Mouse (Mus musculus): ENCODE measurements around the gene Lrwd1. TPM values are rescaled to one million over a fixed set of nuclear protein-coding genes. Genes with fewer than 3 reads are reported as not detected.

Gene Lrwd1
- total and polyA plus RNA-seq, 3 experiments: 98.2 to 133 TPM; not detected in 1

GRCm38 (mm10) chr5:136144606-136145430 is 8.9 kb upstream of the Lrwd1 start (continued):
- TF ChIP-seq MAX (IDR thresholded peaks at IDR 0.05; ENCODE audit: low read length): no peak
- no peak for TF ChIP-seq USF2 (IDR thresholded peaks at IDR 0.05; ENCODE audit: borderline replicate concordance in 1 of 2, insufficient read depth in 1 of 2, low read depth in 1 of 2, low read length in 2 of 2)
- no peak for TF ChIP-seq TBP (IDR thresholded peaks at IDR 0.05; ENCODE audit: low read depth, low read length)
- no peak for TF ChIP-seq MYB (IDR thresholded peaks at IDR 0.05; ENCODE audit: low read depth, low read length)
- no peak for TF ChIP-seq POLR2AphosphoS5 (IDR thresholded peaks at IDR 0.05; ENCODE audit: borderline replicate concordance, low read depth, low read length)
- TF ChIP-seq ZKSCAN1 (IDR thresholded peaks at IDR 0.05; ENCODE audit: low read depth, low read length): no peak
- no peak for TF ChIP-seq SIN3A (IDR thresholded peaks at IDR 0.05; ENCODE audit: low read length)
- TF ChIP-seq CTCF (IDR thresholded peaks at IDR 0.05 in 2 of 3, conservative IDR thresholded peaks at IDR 0.05 in 1 of 3; ENCODE audit: control insufficient read depth in 1 of 3, insufficient read depth in 1 of 3, low read depth in 2 of 3, low read length in 3 of 3, poor library complexity in 1 of 3, severe bottlenecking in 1 of 3): no peak

GRCm38 (mm10) chr5:136143161-136143755 is 7.4 kb upstream of the Lrwd1 start:
- Histone ChIP-seq H3K4me3 (ENCODE audit: control insufficient read depth in 1 of 2, insufficient read depth in 1 of 2, low read depth in 2 of 2, low read length in 2 of 2) (no peak overlapping the region), H3K4me1 (ENCODE audit: control insufficient read depth in 1 of 2, insufficient read depth in 2 of 2, low read length in 2 of 2) (peaks cover 10 to 26% of the 10 kb centered on the region in 2 experiments; a peak in 3 of 4 replicates), H3K9ac (ENCODE audit: control insufficient read depth, low read depth, low read length, poor library complexity, severe bottlenecking) (no peak overlapping the region)

GRCm38 (mm10) chr5:136142746-136143145 is 6.9 kb upstream of the Lrwd1 start:
- Histone ChIP-seq H3K4me1 (ENCODE audit: control insufficient read depth in 1 of 2, insufficient read depth in 2 of 2, low read length in 2 of 2) (peaks cover 10 to 22% of the 10 kb centered on the region in 2 experiments; a peak in 3 of 4 replicates), H3K36me3 (ENCODE audit: control insufficient read depth in 1 of 2, insufficient read depth in 2 of 2, low read length in 2 of 2) (peaks cover 2 to 6% of the 10 kb centered on the region in 2 experiments; a peak in 3 of 4 replicates), H3K9ac (ENCODE audit: control insufficient read depth, low read depth, low read length, poor library complexity, severe bottlenecking) (no peak overlapping the region), H3K27me3 (ENCODE audit: control insufficient read depth in 1 of 2, insufficient read depth in 2 of 2, low read length in 2 of 2) (no peaks in the 10 kb centered on the region), H3K9me3 (replicated peaks; ENCODE audit: insufficient read depth, low read length) (no peaks in the 10 kb centered on the region), H3K27ac (ENCODE audit: control insufficient read depth, low read depth, low read length) (no peak overlapping the region), H3K4me3 (ENCODE audit: control insufficient read depth in 1 of 2, insufficient read depth in 1 of 2, low read depth in 2 of 2, low read length in 2 of 2) (no peak overlapping the region), H3K79me2 (ENCODE audit: control insufficient read depth, insufficient read depth, low read length, poor library complexity) (peaks cover 5% of the 10 kb centered on the region; the same call in 1 of the 2 replicates)
- peak; percentile 67 for DNase-seq (ENCODE audit: low read depth, low spot score)
- TF ChIP-seq CTCF (IDR thresholded peaks at IDR 0.05 in 2 of 3, conservative IDR thresholded peaks at IDR 0.05 in 1 of 3; ENCODE audit: control insufficient read depth in 1 of 3, insufficient read depth in 1 of 3, low read depth in 2 of 3, low read length in 3 of 3, poor library complexity in 1 of 3, severe bottlenecking in 1 of 3) (peak; percentile 34 to 68 (median 40); a peak in 4 of 6 replicates), MAX (IDR thresholded peaks at IDR 0.05; ENCODE audit: low read length) (no peak), GATA1 (IDR thresholded peaks at IDR 0.05; ENCODE audit: low read depth, low read length) (no peak), RAD21 (IDR thresholded peaks at IDR 0.05; ENCODE audit: low read depth, low read length) (peak; percentile 4; the same call in 1 of the 2 replicates), ZMIZ1 (IDR thresholded peaks at IDR 0.05; ENCODE audit: low read depth, low read length) (no peak), SMC3 (IDR thresholded peaks at IDR 0.05; ENCODE audit: low read depth, low read length) (peak; percentile 41), POLR2AphosphoS5 (IDR thresholded peaks at IDR 0.05; ENCODE audit: borderline replicate concordance, low read depth, low read length) (no peak)

More at GRCm38 (mm10) chr5:136143161-136143755, 7.4 kb upstream of the Lrwd1 start:
- Histone ChIP-seq H3K36me3 (ENCODE audit: control insufficient read depth in 1 of 2, insufficient read depth in 2 of 2, low read length in 2 of 2) (peaks cover 2 to 9% of the 10 kb centered on the region in 2 experiments; a peak in 3 of 4 replicates), H3K27me3 (ENCODE audit: control insufficient read depth in 1 of 2, insufficient read depth in 2 of 2, low read length in 2 of 2) (no peaks in the 10 kb centered on the region), H3K27ac (ENCODE audit: control insufficient read depth, low read depth, low read length) (no peak overlapping the region), H3K79me2 (ENCODE audit: control insufficient read depth, insufficient read depth, low read length, poor library complexity) (0 out of 2 replicates have a peak, but pooled peaks cover 3% of the 10 kb centered on the region), H3K9me3 (replicated peaks; ENCODE audit: insufficient read depth, low read length) (no peaks in the 10 kb centered on the region)
- peak; percentile 54 for DNase-seq (ENCODE audit: low read depth, low spot score)
- TF ChIP-seq EP300 (IDR thresholded peaks at IDR 0.05; ENCODE audit: low read depth in 1 of 2, low read length in 2 of 2) (no peak), ZC3H11A (IDR thresholded peaks at IDR 0.05; ENCODE audit: low read depth, low read length) (no peak), POLR2A (IDR thresholded peaks at IDR 0.05; ENCODE audit: control insufficient read depth in 1 of 2, insufficient read depth in 1 of 2, low read depth in 1 of 2, low read length in 2 of 2, poor library complexity in 1 of 2) (no peak), MEF2A (IDR thresholded peaks at IDR 0.05; ENCODE audit: extremely low read depth, insufficient replicate concordance, low read depth, low read length, poor library complexity, severe bottlenecking) (no peak), SMC3 (IDR thresholded peaks at IDR 0.05; ENCODE audit: low read depth, low read length) (peak; percentile 56), CTCF (IDR thresholded peaks at IDR 0.05 in 2 of 3, conservative IDR thresholded peaks at IDR 0.05 in 1 of 3; ENCODE audit: control insufficient read depth in 1 of 3, insufficient read depth in 1 of 3, low read depth in 2 of 3, low read length in 3 of 3, poor library complexity in 1 of 3, severe bottlenecking in 1 of 3) (peak; percentile 54 to 64 (median 59)), SIN3A (IDR thresholded peaks at IDR 0.05; ENCODE audit: low read length) (0 out of 2 replicates have a peak, but pooled peaks have one; percentile 20), CHD2 (IDR thresholded peaks at IDR 0.05; ENCODE audit: low read length) (no peak), HCFC1 (IDR thresholded peaks at IDR 0.05; ENCODE audit: low read depth, low read length) (no peak), NELFE (IDR thresholded peaks at IDR 0.05; ENCODE audit: low read depth, low read length) (no peak), GATA1 (IDR thresholded peaks at IDR 0.05; ENCODE audit: low read depth, low read length) (no peak), RAD21 (IDR thresholded peaks at IDR 0.05; ENCODE audit: low read depth, low read length) (peak; percentile 34)
